Mouse (Mus musculus): ENCODE results near the gene Cdipt. TPM values are rescaled to one million over a fixed set of nuclear protein-coding genes. Genes with fewer than 3 reads are reported as not detected.

Gene Cdipt
- polyA plus RNA-seq, 1 experiment from 2014 or later, result 89.1 TPM

GRCm38 (mm10) chr7:127023272-127023691 lies 47.6 kb downstream of the Cdipt start:
- H3K9ac ChIP-seq (ENCODE audit: low read depth, low read length), result peak overlapping the region; percentile 96; the same call in 1 of the 2 replicates

GRCm38 (mm10) chr7:127023896-127024690 lies 48.4 kb downstream of the Cdipt start:
- H3K4me1 ChIP-seq (ENCODE audit: control insufficient read depth, insufficient read depth, low read length), result peaks cover 52% of the 10 kb centered on the region
- H3K4me2 ChIP-seq (replicated peaks; ENCODE audit: low read depth, low read length), result peak overlapping the region; percentile 87
- H3K27me3 ChIP-seq (ENCODE audit: control insufficient read depth, insufficient read depth, low read length), result no peaks in the 10 kb centered on the region
- H3K36me3 ChIP-seq (ENCODE audit: control insufficient read depth, insufficient read depth, low read length), result peaks cover 45% of the 10 kb centered on the region
- peak overlapping the region; percentile 96 for H3K9ac ChIP-seq (ENCODE audit: low read depth, low read length)
- peak overlapping the region; percentile 94 for H3K4me3 ChIP-seq (ENCODE audit: low read length)
- WGBS, result 24% methylated on average over 19 of the region's 19 CpGs
- ATAC-seq (ENCODE audit: low FRiP score, low TSS enrichment), result no peak
- H3K27ac ChIP-seq (ENCODE audit: low read depth, low read length), result peak overlapping the region; percentile 37; the same call in 1 of the 2 replicates
- H3K9me3 ChIP-seq (ENCODE audit: control insufficient read depth, low read length), result no peaks in the 10 kb centered on the region

More at GRCm38 (mm10) chr7:127023272-127023691, 47.6 kb downstream of the Cdipt start:
- Histone ChIP-seq H3K27me3 (ENCODE audit: control insufficient read depth, insufficient read depth, low read length) (no peaks in the 10 kb centered on the region), H3K27ac (ENCODE audit: low read depth, low read length) (no peak overlapping the region), H3K4me2 (replicated peaks; ENCODE audit: low read depth, low read length) (peak overlapping the region; percentile 87), H3K4me3 (ENCODE audit: low read length) (peak overlapping the region; percentile 94), H3K36me3 (ENCODE audit: control insufficient read depth, insufficient read depth, low read length) (peaks cover 37% of the 10 kb centered on the region), H3K4me1 (ENCODE audit: control insufficient read depth, insufficient read depth, low read length) (peaks cover 60% of the 10 kb centered on the region), H3K9me3 (ENCODE audit: control insufficient read depth, low read length) (no peaks in the 10 kb centered on the region)
- no peak for ATAC-seq (ENCODE audit: low FRiP score, low TSS enrichment)
- WGBS, result 83% methylated on average over 13 of the region's 13 CpGs

GRCm38 (mm10) chr7:127024755-127025555 lies 49.2 kb downstream of the Cdipt start:
- Histone ChIP-seq H3K4me3 (ENCODE audit: low read length) (peak overlapping the region; percentile 94), H3K27me3 (ENCODE audit: control insufficient read depth, insufficient read depth, low read length) (no peaks in the 10 kb centered on the region), H3K27ac (ENCODE audit: low read depth, low read length) (peak overlapping the region; percentile 99), H3K9ac (ENCODE audit: low read depth, low read length) (peak overlapping the region; percentile 96), H3K36me3 (ENCODE audit: control insufficient read depth, insufficient read depth, low read length) (peaks cover 54% of the 10 kb centered on the region), H3K4me1 (ENCODE audit: control insufficient read depth, insufficient read depth, low read length) (peaks cover 48% of the 10 kb centered on the region), H3K4me2 (replicated peaks; ENCODE audit: low read depth, low read length) (peak overlapping the region; percentile 87), H3K9me3 (ENCODE audit: control insufficient read depth, low read length) (no peaks in the 10 kb centered on the region)
- WGBS, result under 1% methylated on average over 30 of the region's 30 CpGs
- ATAC-seq (ENCODE audit: low FRiP score, low TSS enrichment), result peak; percentile 18

GRCm38 (mm10) chr7:127025556-127026160 lies 49.9 kb downstream of the Cdipt start:
- H3K36me3 ChIP-seq (ENCODE audit: control insufficient read depth, insufficient read depth, low read length), result peaks cover 60% of the 10 kb centered on the region
- H3K4me2 ChIP-seq (replicated peaks; ENCODE audit: low read depth, low read length), result peak overlapping the region; percentile 87
- H3K9me3 ChIP-seq (ENCODE audit: control insufficient read depth, low read length), result no peaks in the 10 kb centered on the region
- peak overlapping the region; percentile 99 for H3K27ac ChIP-seq (ENCODE audit: low read depth, low read length)
- WGBS, result 1% methylated on average over 56 of the region's 65 CpGs
- H3K4me3 ChIP-seq (ENCODE audit: low read length), result peak overlapping the region; percentile 94
- no peak for ATAC-seq (ENCODE audit: low FRiP score, low TSS enrichment)
- no peaks in the 10 kb centered on the region for H3K27me3 ChIP-seq (ENCODE audit: control insufficient read depth, insufficient read depth, low read length)
- H3K9ac ChIP-seq (ENCODE audit: low read depth, low read length), result peak overlapping the region; percentile 96
- H3K4me1 ChIP-seq (ENCODE audit: control insufficient read depth, insufficient read depth, low read length), result peaks cover 42% of the 10 kb centered on the region

- H3K27ac ChIP-seq (ENCODE audit: low read depth, low read length), result peak overlapping the region; percentile 99
- H3K4me3 ChIP-seq (ENCODE audit: low read length), result peak overlapping the region; percentile 94
- H3K4me1 ChIP-seq (ENCODE audit: control insufficient read depth, insufficient read depth, low read length), result peaks cover 40% of the 10 kb centered on the region
- H3K9ac ChIP-seq (ENCODE audit: low read depth, low read length), result peak overlapping the region; percentile 96
- no peaks in the 10 kb centered on the region for H3K27me3 ChIP-seq (ENCODE audit: control insufficient read depth, insufficient read depth, low read length)
- H3K36me3 ChIP-seq (ENCODE audit: control insufficient read depth, insufficient read depth, low read length), result peaks cover 65% of the 10 kb centered on the region
- H3K4me2 ChIP-seq (replicated peaks; ENCODE audit: low read depth, low read length), result peak overlapping the region; percentile 87
- 2% methylated on average over 25 of the region's 48 CpGs for WGBS
- peak; percentile 44 for ATAC-seq (ENCODE audit: low FRiP score, low TSS enrichment)
- H3K9me3 ChIP-seq (ENCODE audit: control insufficient read depth, low read length), result no peaks in the 10 kb centered on the region
These were observed 50.5 kb downstream of the Cdipt start for GRCm38 (mm10) chr7:127026161-127026600.

- H3K4me1 ChIP-seq (ENCODE audit: control insufficient read depth, insufficient read depth, low read length), result peaks cover 36% of the 10 kb centered on the region
- no peak; the same call in 1 of the 2 replicates for ATAC-seq (ENCODE audit: low FRiP score, low TSS enrichment)
- peak overlapping the region; percentile 96 for H3K9ac ChIP-seq (ENCODE audit: low read depth, low read length)
- peaks cover 69% of the 10 kb centered on the region for H3K36me3 ChIP-seq (ENCODE audit: control insufficient read depth, insufficient read depth, low read length)
- H3K9me3 ChIP-seq (ENCODE audit: control insufficient read depth, low read length), result no peaks in the 10 kb centered on the region
- WGBS, result 3% methylated on average over 15 of the region's 48 CpGs
- no peaks in the 10 kb centered on the region for H3K27me3 ChIP-seq (ENCODE audit: control insufficient read depth, insufficient read depth, low read length)
- peak overlapping the region; percentile 99; the same call in 1 of the 2 replicates for H3K27ac ChIP-seq (ENCODE audit: low read depth, low read length)
- H3K4me2 ChIP-seq (replicated peaks; ENCODE audit: low read depth, low read length), result peak overlapping the region; percentile 87
- H3K4me3 ChIP-seq (ENCODE audit: low read length), result peak overlapping the region; percentile 94
These were observed 50.9 kb downstream of the Cdipt start for GRCm38 (mm10) chr7:127026616-127026983.

GRCm38 (mm10) chr7:127026984-127027726 lies 51.4 kb downstream of the Cdipt start, which contains the start of gene Maz:
Gene Maz (minus strand): TSS chr7:127027037.
- Histone ChIP-seq H3K36me3 (ENCODE audit: control insufficient read depth, insufficient read depth, low read length) (peaks cover 70% of the 10 kb centered on the region), H3K9ac (ENCODE audit: low read depth, low read length) (peak within 1 kb of the TSS; percentile 96), H3K4me3 (ENCODE audit: low read length) (peak within 1 kb of the TSS; percentile 94), H3K4me1 (ENCODE audit: control insufficient read depth, insufficient read depth, low read length) (peaks cover 31% of the 10 kb centered on the region), H3K27ac (ENCODE audit: low read depth, low read length) (peak within 1 kb of the TSS; percentile 99), H3K9me3 (ENCODE audit: control insufficient read depth, low read length) (no peaks in the 10 kb centered on the region), H3K27me3 (ENCODE audit: control insufficient read depth, insufficient read depth, low read length) (no peaks in the 10 kb centered on the region), H3K4me2 (replicated peaks; ENCODE audit: low read depth, low read length) (peak within 1 kb of the TSS; percentile 87)
- under 1% methylated on average over 42 of the region's 63 CpGs for WGBS
- ATAC-seq (ENCODE audit: low FRiP score, low TSS enrichment), result peak; percentile 93

GRCm38 (mm10) chr7:127027885-127028284 lies 52.2 kb downstream of the Cdipt start:
- Histone ChIP-seq H3K27ac (ENCODE audit: low read depth, low read length) (peak overlapping the region; percentile 90), H3K4me1 (ENCODE audit: control insufficient read depth, insufficient read depth, low read length) (peaks cover 24% of the 10 kb centered on the region), H3K36me3 (ENCODE audit: control insufficient read depth, insufficient read depth, low read length) (peaks cover 70% of the 10 kb centered on the region), H3K4me2 (replicated peaks; ENCODE audit: low read depth, low read length) (peak overlapping the region; percentile 87), H3K9me3 (ENCODE audit: control insufficient read depth, low read length) (no peaks in the 10 kb centered on the region), H3K9ac (ENCODE audit: low read depth, low read length) (peak overlapping the region; percentile 96), H3K4me3 (ENCODE audit: low read length) (peak overlapping the region; percentile 94), H3K27me3 (ENCODE audit: control insufficient read depth, insufficient read depth, low read length) (no peaks in the 10 kb centered on the region)
- ATAC-seq (ENCODE audit: low FRiP score, low TSS enrichment), result 0 out of 2 replicates have a peak, but pooled peaks have one; percentile 0
- 72% methylated on average over 8 of the region's 8 CpGs for WGBS
